ENCODE assay signal across 16 mouse cellular contexts in genomic region chr2:93011933-93012332, GRCm38 (mm10). TPM values are rescaled to one million over a fixed set of nuclear protein-coding genes. Genes with fewer than 3 reads are reported as not detected.
A peak's percentile ranks its signal among the peaks of the same experiment; 100 is the strongest.
DNase-seq lines count a peak whose midpoint lies in the region; ATAC-seq and TF ChIP-seq lines count a peak whose summit lies in the region.
"Had no signal": no experiment of that assay in that cellular context is flagged by ENCODE, and none has a peak within 500 bp of the region (broad histone marks: within the 10 kb centered on the region; RNA-seq: fewer than 3 reads in every experiment).

No protein-coding gene starts in this region.

- WGBS in hindbrain, postnatal 0 days, result 86% methylated on average over 9 of the region's 9 CpGs
- WGBS in hindbrain, embryonic 16.5 days, result 89% methylated on average over 9 of the region's 9 CpGs
- WGBS in midbrain, postnatal 0 days, result 89% methylated on average over 9 of the region's 9 CpGs
- 91% methylated on average over 9 of the region's 9 CpGs for WGBS in midbrain, embryonic 10.5 days

- H3K4me3 ChIP-seq in hindbrain, postnatal 0 days (ENCODE audit: low read length), result no peak overlapping the region
- H3K4me3 ChIP-seq in hindbrain, embryonic 16.5 days (ENCODE audit: low read length), result no peak overlapping the region
- no peak overlapping the region for H3K4me3 ChIP-seq in midbrain, postnatal 0 days (ENCODE audit: low read depth, low read length)
- no peak overlapping the region for H3K4me3 ChIP-seq in midbrain, embryonic 10.5 days
- H3K4me3 ChIP-seq: heart, embryonic 12.5 days; midbrain, embryonic 15.5 days had no signal

- no peak overlapping the region for H3K9ac ChIP-seq in hindbrain, postnatal 0 days (replicated peaks; ENCODE audit: low read length)
- H3K9ac ChIP-seq in hindbrain, embryonic 16.5 days (ENCODE audit: low read depth, low read length), result no peak overlapping the region
- no peak overlapping the region for H3K9ac ChIP-seq in midbrain, postnatal 0 days (replicated peaks; ENCODE audit: low read length, poor library complexity, severe bottlenecking)
- H3K9ac ChIP-seq: heart, embryonic 12.5 days; hindbrain, embryonic 14.5 days; midbrain, embryonic 15.5 days had no signal

- peaks cover 14% of the 10 kb centered on the region; the same call in 1 of the 2 replicates for H3K4me1 ChIP-seq in hindbrain, postnatal 0 days (ENCODE audit: insufficient read depth, low read length)
- peaks cover 14% of the 10 kb centered on the region for H3K4me1 ChIP-seq in hindbrain, embryonic 16.5 days (ENCODE audit: control insufficient read depth, insufficient read depth, low read depth, low read length)
- 0 out of 2 replicates have a peak, but pooled peaks cover 10% of the 10 kb centered on the region for H3K4me1 ChIP-seq in midbrain, postnatal 0 days (ENCODE audit: insufficient read depth, low read length)
- H3K4me1 ChIP-seq in midbrain, embryonic 10.5 days, result peaks cover 28% of the 10 kb centered on the region

- no peaks in the 10 kb centered on the region for H3K27me3 ChIP-seq in hindbrain, postnatal 0 days (ENCODE audit: insufficient read depth, low read length)
- no peaks in the 10 kb centered on the region for H3K27me3 ChIP-seq in hindbrain, embryonic 16.5 days (replicated peaks; ENCODE audit: control insufficient read depth, insufficient read depth, low read length)
- H3K27me3 ChIP-seq in midbrain, postnatal 0 days (ENCODE audit: insufficient read depth, low read length), result no peaks in the 10 kb centered on the region
- peaks cover 16% of the 10 kb centered on the region for H3K27me3 ChIP-seq in midbrain, embryonic 10.5 days (ENCODE audit: low read depth, poor library complexity, severe bottlenecking)
- H3K27me3 ChIP-seq: heart, embryonic 12.5 days; midbrain, embryonic 15.5 days had no signal

- no peaks in the 10 kb centered on the region for H3K9me3 ChIP-seq in hindbrain, postnatal 0 days (ENCODE audit: low read length)
- H3K9me3 ChIP-seq in hindbrain, embryonic 16.5 days (ENCODE audit: control insufficient read depth, low read length), result no peaks in the 10 kb centered on the region
- no peaks in the 10 kb centered on the region for H3K9me3 ChIP-seq in midbrain, postnatal 0 days (ENCODE audit: low read length)
- H3K9me3 ChIP-seq in midbrain, embryonic 10.5 days (replicated peaks), result no peaks in the 10 kb centered on the region
- H3K9me3 ChIP-seq: heart, embryonic 12.5 days; midbrain, embryonic 15.5 days had no signal

- TF ChIP-seq CTCF in hindbrain, postnatal 0 days (IDR thresholded peaks at IDR 0.05; ENCODE audit: low read depth), result peak; percentile 46
- TF ChIP-seq CTCF in midbrain, postnatal 0 days (IDR thresholded peaks at IDR 0.05), result peak; percentile 45

- no peak for ATAC-seq in hindbrain, postnatal 0 days
- no peak for ATAC-seq in hindbrain, embryonic 16.5 days
- no peak for ATAC-seq in midbrain, postnatal 0 days (ENCODE audit: low FRiP score)
- ATAC-seq: CD4-positive, CD25-positive, alpha-beta regulatory T cell, adult 4 months; forebrain, embryonic 16.5 days; midbrain, embryonic 15.5 days had no signal

- no peak overlapping the region for H3K4me2 ChIP-seq in hindbrain, postnatal 0 days (ENCODE audit: low read depth, low read length)
- no peak overlapping the region for H3K4me2 ChIP-seq in hindbrain, embryonic 16.5 days (ENCODE audit: low read length)
- no peak overlapping the region for H3K4me2 ChIP-seq in midbrain, postnatal 0 days (ENCODE audit: low read depth, low read length, poor library complexity, severe bottlenecking)
- H3K4me2 ChIP-seq: heart, embryonic 12.5 days; hindbrain, embryonic 14.5 days; midbrain, embryonic 15.5 days had no signal

- peak; percentile 42 for DNase-seq in adrenal gland, adult 2 months
- DNase-seq in adrenal gland, postnatal 25 days, result no peak
- DNase-seq in hindbrain, postnatal 0 days (ENCODE audit: low spot score), result peak; percentile 13
- peak; percentile 24 for DNase-seq in midbrain, postnatal 0 days (ENCODE audit: low spot score)
- DNase-seq in midbrain, embryonic 10.5 days (ENCODE audit: low spot score), result no peak
- DNase-seq in left cerebral cortex, postnatal 4 days, result no peak
- DNase-seq: cerebellum, postnatal 14 days; embryo, embryonic 11 days; kidney, adult 11 months; thymus, postnatal 14 days had no signal

- intact Hi-C loops in left cerebral cortex, postnatal 4 days (cut with DNase I), result no loop called here

- peaks cover 9% of the 10 kb centered on the region for H3K36me3 ChIP-seq in hindbrain, postnatal 0 days (ENCODE audit: insufficient read depth, low read length)
- H3K36me3 ChIP-seq in hindbrain, embryonic 16.5 days (ENCODE audit: control insufficient read depth, insufficient read depth, low read length), result no peaks in the 10 kb centered on the region; the same call in 1 of the 2 replicates
- peaks cover 15% of the 10 kb centered on the region for H3K36me3 ChIP-seq in midbrain, postnatal 0 days (ENCODE audit: insufficient read depth, low read length)
- peaks cover 37% of the 10 kb centered on the region for H3K36me3 ChIP-seq in midbrain, embryonic 10.5 days

- H3K27ac ChIP-seq in hindbrain, postnatal 0 days, result no peak overlapping the region
- no peak overlapping the region for H3K27ac ChIP-seq in hindbrain, embryonic 16.5 days (ENCODE audit: low read depth, low read length)
- H3K27ac ChIP-seq in midbrain, postnatal 0 days (ENCODE audit: low read depth, low read length), result no peak overlapping the region
- H3K27ac ChIP-seq in midbrain, embryonic 10.5 days (replicated peaks), result no peak overlapping the region
- H3K27ac ChIP-seq: hindbrain, embryonic 14.5 days; midbrain, embryonic 15.5 days had no signal

RNA-seq across cellular contexts. Expression of gene Prdm11, which starts 34.0 kb away (rescaled TPM):
- 10 to 100 TPM; 36.4 to 52.4 TPM for total RNA-seq in adrenal gland, adult 2 months (2021)
- 38.3 and 39.8 TPM in 2 replicates for polyA plus RNA-seq in adrenal gland, adult 2 months (2012; rRNA removed)
- 63.1 and 63.6 TPM in 2 replicates for total RNA-seq in adrenal gland, postnatal 25 days (2021)
- total RNA-seq in hindbrain, postnatal 0 days (2014; rRNA removed), result 14.9 and 15.6 TPM in 2 replicates
- 3.5 and 3.7 TPM in 2 replicates for polyA plus RNA-seq in hindbrain, postnatal 0 days (2015; fragmentation: Nextera tagmentation; extraction: Ambion mirVana)
- 1.9 and 2.3 TPM in 2 replicates for polyA plus RNA-seq in hindbrain, embryonic 16.5 days (2015; fragmentation: Nextera tagmentation; extraction: Ambion mirVana)
- 12.2 and 14.2 TPM in 2 replicates for total RNA-seq in midbrain, postnatal 0 days (2014; rRNA removed)
- polyA plus RNA-seq in midbrain, postnatal 0 days (2015; fragmentation: Nextera tagmentation; extraction: Ambion mirVana), result 2.1 and 2.6 TPM in 2 replicates
- polyA plus RNA-seq in midbrain, embryonic 10.5 days (2016; fragmentation: Nextera tagmentation; extraction: Ambion mirVana), result 1.5 and 1.7 TPM in 2 replicates
- 10 to 100 TPM; 29.2 to 30.8 TPM for total RNA-seq in left cerebral cortex, postnatal 4 days (2021)

Comparison
In these comparisons a context has a peak if more than half of its experiments do, and no peak if none do; other contexts are left out.
1. DNase-seq: peak in adrenal gland, adult 2 months (single experiment), hindbrain, postnatal 0 days (single experiment) and midbrain, postnatal 0 days (single experiment); none in adrenal gland, postnatal 25 days (single experiment), midbrain, embryonic 10.5 days (single experiment) and left cerebral cortex, postnatal 4 days (single experiment).